Mouse (Mus musculus) forebrain, embryonic 14.5 days (tissue): Measurements from ENCODE around the gene Stag2. TPM values are rescaled to one million over a fixed set of nuclear protein-coding genes. Genes with fewer than 3 reads are reported as not detected.

Experiments
- ATAC-seq: fragments of 200-750 bp; cut with Nextera tagmentation; 2 replicates; pipeline ENCODE4 v1.8.0; 2017; ENCODE audit warnings: mild to moderate bottlenecking, moderate library complexity
- DNase-seq: peaks from one replicate; pipeline ENCODE4 v3.0.0-alpha.2; 2015; ENCODE audit warnings: low spot score
- H3K27ac ChIP-seq: fragments of 300-500 bp; sonication (generic); 2 replicates; pipeline ENCODE4 v1.5.1; 2014; ENCODE audit warnings: low read depth, mild to moderate bottlenecking, control low read depth, low read length, moderate library complexity
- H3K27me3 ChIP-seq: fragments of 300-500 bp; sonication (generic); replicated peaks from 2 replicates; pipeline ENCODE4 v1.6.1; 2014; ENCODE audit warnings: low read length, control low read depth, mixed read lengths; ENCODE audit not compliant: control insufficient read depth, insufficient read depth
- H3K36me3 ChIP-seq: fragments of 300-500 bp; sonication (generic); 2 replicates; pipeline ENCODE4 v1.6.1; 2014; ENCODE audit warnings: low read length, control low read depth; ENCODE audit not compliant: control insufficient read depth, insufficient read depth
- H3K4me1 ChIP-seq: fragments of 300-500 bp; sonication (generic); 2 replicates; pipeline ENCODE4 v1.6.1; 2014; ENCODE audit warnings: antibody characterized with exemption, low read length, control low read depth; ENCODE audit not compliant: control insufficient read depth, insufficient read depth
- H3K4me2 ChIP-seq: fragments of 300-500 bp; sonication (generic); 2 replicates; pipeline ENCODE4 v1.6.1; 2014; ENCODE audit warnings: mild to moderate bottlenecking, control low read depth, low read length
- H3K4me3 ChIP-seq: fragments of 300-500 bp; sonication (generic); 2 replicates; pipeline ENCODE4 v1.5.1; 2014; ENCODE audit warnings: low read depth, low read length, control low read depth
- H3K9ac ChIP-seq: fragments of 300-500 bp; sonication (generic); 2 replicates; pipeline ENCODE4 v1.6.1; 2014; ENCODE audit warnings: mild to moderate bottlenecking, low read length, control low read depth, moderate library complexity
- H3K9me3 ChIP-seq: fragments of 300-500 bp; sonication (generic); replicated peaks from 2 replicates; pipeline ENCODE4 v1.6.1; 2016; ENCODE audit warnings: low read length, control low read depth, mixed read lengths; ENCODE audit not compliant: control insufficient read depth
- WGBS: fragments of 180-500 bp; shearing (Covaris S2); extraction: QIAGEN DNeasy Blood & Tissue Kit; methylation state at CpG from one replicate; pipeline ENCODE4 v1.1.7; 2014; 5-methylcytosine and 5-hydroxymethylcytosine counted together
- polyA plus RNA-seq: library from polyadenylated mRNA; unstranded; fragments of >200 nt; fragmentation: Nextera tagmentation; extraction: Ambion mirVana; gene quantifications from 2 replicates; pipeline ENCODE4 v1.2.1, GENCODE M21; 2014

Stag2 gene
- polyA plus RNA-seq, 1 experiment from 2014 or later, result 40.7 TPM

DNA sequence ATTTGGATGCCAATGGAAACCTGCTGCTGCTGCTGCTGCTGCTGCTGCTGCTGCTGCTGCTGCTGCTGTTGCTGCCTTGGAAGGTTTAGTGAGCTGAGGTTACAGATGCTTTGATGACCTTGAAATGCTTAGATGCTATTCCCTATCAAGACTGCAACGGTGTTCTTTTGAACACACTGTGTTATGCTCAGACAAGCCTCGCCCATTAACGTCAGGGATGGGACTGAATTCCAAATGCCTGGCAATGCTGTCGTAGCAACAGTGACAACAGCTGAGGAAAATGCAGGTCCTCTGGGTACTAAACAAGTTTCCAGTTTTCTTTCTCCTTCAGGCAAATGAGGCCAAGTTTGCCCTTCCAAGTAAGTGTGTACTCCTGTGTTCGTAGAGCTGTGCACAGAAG lies 171.3 kb downstream of the Stag2 start:
- DNase-seq (peak; percentile 23), ATAC-seq (no peak)
- H3K36me3 ChIP-seq, result no peaks in the 10 kb centered on the region
- no peaks in the 10 kb centered on the region for H3K4me1 ChIP-seq
- H3K9ac ChIP-seq, result no peak overlapping the region
- H3K9me3 ChIP-seq, result no peaks in the 10 kb centered on the region
- no peak overlapping the region for H3K27ac ChIP-seq
- H3K27me3 ChIP-seq, result no peaks in the 10 kb centered on the region
- WGBS, result 38% methylated on average over 5 of the region's 5 CpGs
- no peak overlapping the region for H3K4me3 ChIP-seq
- H3K4me2 ChIP-seq, result no peak overlapping the region

DNA sequence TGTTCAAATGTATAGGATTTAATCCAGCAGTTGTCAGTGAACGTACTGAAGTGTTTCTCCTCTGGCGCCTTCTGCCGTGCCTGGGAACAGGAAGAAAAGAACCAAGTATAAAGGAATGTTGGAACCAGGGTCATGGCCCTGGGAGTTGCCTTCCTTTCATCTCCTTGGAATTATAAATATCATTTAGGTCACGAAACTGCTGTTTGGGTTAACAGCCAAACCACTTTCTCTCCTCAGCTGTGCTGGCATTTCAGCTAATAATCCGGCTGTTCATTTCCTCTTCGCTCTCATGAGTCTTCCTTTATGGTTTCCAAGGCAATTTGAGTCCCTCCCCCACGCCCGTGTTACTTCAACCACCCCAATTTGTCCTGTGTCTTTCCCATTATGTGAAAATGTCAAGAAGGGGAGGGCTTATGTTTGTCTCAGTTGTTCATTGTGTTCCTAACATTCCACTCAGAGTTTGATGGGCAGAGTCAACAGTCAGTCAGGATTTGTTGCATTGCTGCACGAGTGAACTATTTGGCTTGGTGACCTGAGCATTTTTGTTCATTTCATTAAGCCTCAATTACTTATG lies 172.2 kb downstream of the Stag2 start:
- WGBS, result 39% methylated on average over 9 of the region's 9 CpGs
- DNase-seq (no peak), ATAC-seq (no peak)
- H3K27me3 ChIP-seq, result no peaks in the 10 kb centered on the region
- H3K4me2 ChIP-seq, result no peak overlapping the region
- no peaks in the 10 kb centered on the region for H3K4me1 ChIP-seq
- no peaks in the 10 kb centered on the region for H3K36me3 ChIP-seq
- H3K9ac ChIP-seq, result no peak overlapping the region
- H3K9me3 ChIP-seq, result no peaks in the 10 kb centered on the region
- H3K27ac ChIP-seq, result no peak overlapping the region
- no peak overlapping the region for H3K4me3 ChIP-seq

DNA sequence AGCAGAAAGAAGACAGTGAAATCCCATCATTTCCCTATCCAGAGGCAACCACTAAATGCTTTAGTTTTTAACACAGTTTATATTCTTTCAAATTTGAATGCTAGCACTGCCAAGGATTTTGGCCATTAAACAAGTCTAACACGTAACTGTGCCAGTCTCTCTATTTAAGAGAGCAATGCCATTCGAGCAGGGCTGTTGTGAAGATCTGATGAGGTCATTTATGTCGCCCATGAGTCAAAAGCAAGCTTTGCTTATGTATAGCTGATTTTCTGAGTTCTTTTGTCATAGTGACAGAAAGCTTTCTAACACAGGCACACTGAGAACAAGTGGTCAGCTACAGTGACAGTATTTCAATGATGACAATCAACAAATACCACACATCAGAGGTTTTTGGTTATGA lies 175.7 kb downstream of the Stag2 start:
- Histone ChIP-seq H3K36me3 (no peaks in the 10 kb centered on the region), H3K4me2 (no peak overlapping the region), H3K4me1 (no peaks in the 10 kb centered on the region), H3K27me3 (no peaks in the 10 kb centered on the region), H3K9ac (no peak overlapping the region), H3K4me3 (no peak overlapping the region), H3K27ac (no peak overlapping the region), H3K9me3 (no peaks in the 10 kb centered on the region)
- WGBS, result 30% methylated on average over 3 of the region's 3 CpGs
- ATAC-seq (peak; percentile 70), DNase-seq (peak; percentile 25)

Other genes with a start within 250 kb of the Stag2 start
- 93.3 and 114 TPM in 2 replicates for gene Thoc2, start 228.6 kb upstream of the Stag2 start, polyA plus RNA-seq
- gene Xiap, start 89.6 kb upstream of the Stag2 start, polyA plus RNA-seq, result 10.8 and 13.5 TPM in 2 replicates